Mouse (Mus musculus) olfactory bulb, adult 2 months (tissue): Measurements from ENCODE around the gene Polg.

Source experiments
- CTCF ChIP-seq: fragments of 200-500 bp; IDR thresholded peaks from 2 replicates; pipeline ENCODE4 v1.5.1; 2012; ENCODE audit warnings: low read depth, mild to moderate bottlenecking, low read length, moderate library complexity; ENCODE audit not compliant: insufficient read depth
- POLR2A ChIP-seq: fragments of 200-500 bp; IDR thresholded peaks from 2 replicates; pipeline ENCODE4 v1.6.1; 2012; ENCODE audit warnings: mild to moderate bottlenecking, low read depth, low read length, moderate library complexity; ENCODE audit not compliant: insufficient read depth

- TF ChIP-seq CTCF (no peak), POLR2A (no peak)
These were observed 51.5 kb downstream of the Polg start for GRCm38 (mm10) chr7:79414449-79415375.
